Mouse (Mus musculus): ENCODE results near the gene Rtel1. TPM values are rescaled to one million over a fixed set of nuclear protein-coding genes. Genes with fewer than 3 reads are reported as not detected.

The Rtel1 gene
- polyA plus RNA-seq (2017; shearing (Covaris generic)): 10 to 100 TPM; 48.9 to 77.1 TPM

GRCm38 (mm10) chr2:181319248-181320102 is at the start of gene Rtel1:
Gene Rtel1, plus strand, starts transcription at chr2:181319739.

GRCm38 (mm10) chr2:181287958-181288350 is 31.6 kb upstream of the Rtel1 start, which contains the start of gene Gmeb2:
Gene Gmeb2, minus strand, starts transcription at chr2:181288035.

GRCm38 (mm10) chr2:181314080-181314810 is 5.3 kb upstream of the Rtel1 start, which contains the start of gene Stmn3:
Gene Stmn3, minus strand, starts transcription at chr2:181314500.

GRCm38 (mm10) chr2:181364860-181365596 is 45.5 kb downstream of the Rtel1 start, which contains the start of the genes Zgpat and Arfrp1:
Gene Zgpat, plus strand, starts transcription at chr2:181364928.
Gene Arfrp1, minus strand, starts transcription at chr2:181365404.

GRCm38 (mm10) chr2:181379778-181380177 is 60.2 kb downstream of the Rtel1 start, which contains the start of gene Lime1:
Gene Lime1, plus strand, starts transcription at chr2:181380078.

Other genes starting within 250 kb of the Rtel1 start
- gene Kcnq2, start 184.4 kb upstream of the Rtel1 start, polyA plus RNA-seq (2017; shearing (Covaris generic)): under 1 TPM; 0.16 to 0.60 TPM
- gene Eef1a2, start 162.7 kb upstream of the Rtel1 start, polyA plus RNA-seq (2017; shearing (Covaris generic)): 1 to 10 TPM in 1 of 2 experiments, under 1 TPM in 1; 0.07 to 1.2 TPM
- gene Ppdpf, start 132.5 kb upstream of the Rtel1 start, polyA plus RNA-seq (2017; shearing (Covaris generic)): 100 to 1,000 TPM; 247 to 261 TPM
- under 1 TPM; 0.19 to 0.39 TPM for gene Ptk6, start 117.0 kb upstream of the Rtel1 start, polyA plus RNA-seq (2017; shearing (Covaris generic))
- 1 to 10 TPM in 1 of 2 experiments, not detected in 1; 1.2 TPM for gene Srms, start 106.6 kb upstream of the Rtel1 start, polyA plus RNA-seq (2017; shearing (Covaris generic))
- gene Fndc11, start 99.7 kb upstream of the Rtel1 start, polyA plus RNA-seq (2017; shearing (Covaris generic)): under 1 TPM in 1 of 2 experiments, not detected in 1; 0.20 TPM
- gene Helz2, start 77.7 kb upstream of the Rtel1 start, polyA plus RNA-seq (2017; shearing (Covaris generic)): 10 to 100 TPM; 16.2 to 18.4 TPM
- 10 to 100 TPM; 22.3 to 23.6 TPM for gene Gmeb2, start 31.7 kb upstream of the Rtel1 start, polyA plus RNA-seq (2017; shearing (Covaris generic))
- gene Stmn3, start 5.2 kb upstream of the Rtel1 start, polyA plus RNA-seq (2017; shearing (Covaris generic)): under 1 TPM in 1 of 2 experiments, not detected in 1; 0.92 TPM
- gene Zgpat, start 45.2 kb downstream of the Rtel1 start, polyA plus RNA-seq (2017; shearing (Covaris generic)): 100 to 1,000 TPM in 1 of 2 experiments, 10 to 100 TPM in 1; 85.3 to 107 TPM
- 100 to 1,000 TPM; 135 to 144 TPM for gene Arfrp1, start 45.7 kb downstream of the Rtel1 start, polyA plus RNA-seq (2017; shearing (Covaris generic))
- 100 to 1,000 TPM; 317 TPM for gene Lime1, start 60.3 kb downstream of the Rtel1 start, polyA plus RNA-seq (2017; shearing (Covaris generic))
- 1 to 10 TPM; 2.1 to 2.2 TPM for gene Zbtb46, start 139.7 kb downstream of the Rtel1 start, polyA plus RNA-seq (2017; shearing (Covaris generic))
- gene Abhd16b, start 173.5 kb downstream of the Rtel1 start, polyA plus RNA-seq (2017; shearing (Covaris generic)): 1 to 10 TPM in 1 of 2 experiments, under 1 TPM in 1; 0.66 to 2.1 TPM
- 10 to 100 TPM; 79.6 to 96.6 TPM for gene Tpd52l2, start 177.4 kb downstream of the Rtel1 start, polyA plus RNA-seq (2017; shearing (Covaris generic))
- gene Dnajc5, start 200.7 kb downstream of the Rtel1 start, polyA plus RNA-seq (2017; shearing (Covaris generic)): 100 to 1,000 TPM in 1 of 2 experiments, 10 to 100 TPM in 1; 94.2 to 122 TPM